Mouse (Mus musculus): Measurements from ENCODE around the gene Leng1. TPM values are rescaled to one million over a fixed set of nuclear protein-coding genes. Genes with fewer than 3 reads are reported as not detected.
"Not testable (repeated sequence)": the region's sequence is repeated elsewhere in the genome, so short reads cannot be mapped to it uniquely, and the experiment has no call there.

Leng1 gene
- 9.5 TPM for polyA plus RNA-seq (2012; fragmentation: generic; extraction: Trizol)

- no peaks in the 10 kb centered on the region for H3K27me3 ChIP-seq (ENCODE audit: control insufficient read depth, insufficient read depth, insufficient read length)
- H3K79me2 ChIP-seq (ENCODE audit: control insufficient read depth, insufficient read depth): peaks cover 13% of the 10 kb centered on the region
- no peak for TF ChIP-seq REST (IDR thresholded peaks at IDR 0.05; ENCODE audit: insufficient read depth, insufficient read length)
- no peak for TF ChIP-seq TCF3 (IDR thresholded peaks at IDR 0.05; ENCODE audit: insufficient read length, low read depth)
- no peak for TF ChIP-seq CEBPB (IDR thresholded peaks at IDR 0.05; ENCODE audit: insufficient read depth, poor library complexity, severe bottlenecking)
- TF ChIP-seq E2F4 (IDR thresholded peaks at IDR 0.05; ENCODE audit: insufficient read depth): no peak
- no peak for TF ChIP-seq MAX (IDR thresholded peaks at IDR 0.05; ENCODE audit: low read depth)
- TF ChIP-seq POLR2AphosphoS2 (IDR thresholded peaks at IDR 0.05; ENCODE audit: insufficient read length, low read depth): peak; percentile 97
- TF ChIP-seq MYOG (IDR thresholded peaks at IDR 0.05; ENCODE audit: control insufficient read depth in 1 of 3, insufficient read depth in 1 of 3, insufficient read length in 2 of 3, low read depth in 2 of 3): no peak
- TF ChIP-seq TCF12 (IDR thresholded peaks at IDR 0.05; ENCODE audit: insufficient read depth, poor library complexity, severe bottlenecking): no peak
- no peak for TF ChIP-seq MYOD1 (IDR thresholded peaks at IDR 0.05; ENCODE audit: control insufficient read depth in 1 of 3, insufficient read length in 2 of 3, low read depth in 2 of 3)
- peak; percentile 95 for TF ChIP-seq POLR2A (IDR thresholded peaks at IDR 0.05; ENCODE audit: insufficient read length, low read depth)
- peak; percentile 50 for TF ChIP-seq SRF (IDR thresholded peaks at IDR 0.05; ENCODE audit: control insufficient read depth, insufficient read length, low read depth)
- no peak for TF ChIP-seq USF1 (IDR thresholded peaks at IDR 0.05; ENCODE audit: low read depth)
- H3ac ChIP-seq (ENCODE audit: control insufficient read depth, insufficient read length): peak within 1 kb of the TSS; percentile 3
- H3K4me3 ChIP-seq: peak within 1 kb of the TSS; percentile 45
- peak within 1 kb of the TSS; percentile 90 for H3K4me2 ChIP-seq (ENCODE audit: low read depth)
- H3K36me3 ChIP-seq (ENCODE audit: control insufficient read depth, insufficient read depth): peaks cover 15% of the 10 kb centered on the region
Observed at GRCm38 (mm10) chr7:3665215-3666114, at the start of gene Leng1. TSS of gene Leng1 (minus strand) at chr7:3665840.

- Histone ChIP-seq H3K79me2 (ENCODE audit: control insufficient read depth, insufficient read depth) (no peaks in the 10 kb centered on the region), H3K27me3 (ENCODE audit: control insufficient read depth, insufficient read depth, insufficient read length) (no peaks in the 10 kb centered on the region), H3K36me3 (ENCODE audit: control insufficient read depth, insufficient read depth) (no peaks in the 10 kb centered on the region), H3K4me3 (no peak overlapping the region), H3ac (ENCODE audit: control insufficient read depth, insufficient read length) (no peak overlapping the region), H3K4me2 (ENCODE audit: low read depth) (no peak overlapping the region)
- TF ChIP-seq MAX (IDR thresholded peaks at IDR 0.05; ENCODE audit: low read depth) (no peak), POLR2A (IDR thresholded peaks at IDR 0.05; ENCODE audit: insufficient read length, low read depth) (no peak), USF1 (IDR thresholded peaks at IDR 0.05; ENCODE audit: low read depth) (no peak), POLR2AphosphoS2 (IDR thresholded peaks at IDR 0.05; ENCODE audit: insufficient read length, low read depth) (no peak), CEBPB (IDR thresholded peaks at IDR 0.05; ENCODE audit: insufficient read depth, poor library complexity, severe bottlenecking) (no peak), E2F4 (IDR thresholded peaks at IDR 0.05; ENCODE audit: insufficient read depth) (no peak), REST (IDR thresholded peaks at IDR 0.05; ENCODE audit: insufficient read depth, insufficient read length) (no peak), MYOD1 (IDR thresholded peaks at IDR 0.05; ENCODE audit: control insufficient read depth in 1 of 3, insufficient read length in 2 of 3, low read depth in 2 of 3) (no peak), SRF (IDR thresholded peaks at IDR 0.05; ENCODE audit: control insufficient read depth, insufficient read length, low read depth) (no peak), MYOG (IDR thresholded peaks at IDR 0.05; ENCODE audit: control insufficient read depth in 1 of 3, insufficient read depth in 1 of 3, insufficient read length in 2 of 3, low read depth in 2 of 3) (no peak), TCF12 (IDR thresholded peaks at IDR 0.05; ENCODE audit: insufficient read depth, poor library complexity, severe bottlenecking) (no peak), TCF3 (IDR thresholded peaks at IDR 0.05; ENCODE audit: insufficient read length, low read depth) (no peak)
Observed at GRCm38 (mm10) chr7:3715249-3715648, 49.6 kb upstream of the Leng1 start.

GRCm38 (mm10) chr7:3712264-3712942 is 46.8 kb upstream of the Leng1 start:
- no peak overlapping the region for H3ac ChIP-seq (ENCODE audit: control insufficient read depth, insufficient read length)
- H3K27me3 ChIP-seq (ENCODE audit: control insufficient read depth, insufficient read depth, insufficient read length): no peaks in the 10 kb centered on the region
- H3K36me3 ChIP-seq (ENCODE audit: control insufficient read depth, insufficient read depth): peaks cover 6% of the 10 kb centered on the region
- TF ChIP-seq REST (IDR thresholded peaks at IDR 0.05; ENCODE audit: insufficient read depth, insufficient read length): no peak
- TF ChIP-seq MYOD1 (IDR thresholded peaks at IDR 0.05; ENCODE audit: control insufficient read depth in 1 of 3, insufficient read length in 2 of 3, low read depth in 2 of 3): no peak
- TF ChIP-seq MAX (IDR thresholded peaks at IDR 0.05; ENCODE audit: low read depth): no peak
- no peak for TF ChIP-seq POLR2A (IDR thresholded peaks at IDR 0.05; ENCODE audit: insufficient read length, low read depth)
- TF ChIP-seq POLR2AphosphoS2 (IDR thresholded peaks at IDR 0.05; ENCODE audit: insufficient read length, low read depth): no peak
- no peak for TF ChIP-seq TCF12 (IDR thresholded peaks at IDR 0.05; ENCODE audit: insufficient read depth, poor library complexity, severe bottlenecking)
- TF ChIP-seq TCF3 (IDR thresholded peaks at IDR 0.05; ENCODE audit: insufficient read length, low read depth): no peak
- TF ChIP-seq CEBPB (IDR thresholded peaks at IDR 0.05; ENCODE audit: insufficient read depth, poor library complexity, severe bottlenecking): no peak
- TF ChIP-seq SRF (IDR thresholded peaks at IDR 0.05; ENCODE audit: control insufficient read depth, insufficient read length, low read depth): no peak
- no peak for TF ChIP-seq MYOG (IDR thresholded peaks at IDR 0.05; ENCODE audit: control insufficient read depth in 1 of 3, insufficient read depth in 1 of 3, insufficient read length in 2 of 3, low read depth in 2 of 3)
- no peak for TF ChIP-seq USF1 (IDR thresholded peaks at IDR 0.05; ENCODE audit: low read depth)
- TF ChIP-seq E2F4 (IDR thresholded peaks at IDR 0.05; ENCODE audit: insufficient read depth): no peak
- H3K4me2 ChIP-seq (ENCODE audit: low read depth): no peak overlapping the region
- no peak overlapping the region for H3K4me3 ChIP-seq
- H3K79me2 ChIP-seq (ENCODE audit: control insufficient read depth, insufficient read depth): no peaks in the 10 kb centered on the region

GRCm38 (mm10) chr7:3709000-3709399 is 43.4 kb upstream of the Leng1 start:
- H3K36me3 ChIP-seq (ENCODE audit: control insufficient read depth, insufficient read depth): peaks cover 18% of the 10 kb centered on the region
- H3ac ChIP-seq (ENCODE audit: control insufficient read depth, insufficient read length): no peak overlapping the region
- peaks cover 15% of the 10 kb centered on the region for H3K79me2 ChIP-seq (ENCODE audit: control insufficient read depth, insufficient read depth)
- H3K27me3 ChIP-seq (ENCODE audit: control insufficient read depth, insufficient read depth, insufficient read length): no peaks in the 10 kb centered on the region
- no peak overlapping the region for H3K4me2 ChIP-seq (ENCODE audit: low read depth)
- no peak overlapping the region for H3K4me3 ChIP-seq
- peak; percentile 47 for TF ChIP-seq POLR2AphosphoS2 (IDR thresholded peaks at IDR 0.05; ENCODE audit: insufficient read length, low read depth)
- no peak for TF ChIP-seq MAX (IDR thresholded peaks at IDR 0.05; ENCODE audit: low read depth)

GRCm38 (mm10) chr7:3708447-3708980 is 42.9 kb upstream of the Leng1 start:
- Histone ChIP-seq H3K79me2 (ENCODE audit: control insufficient read depth, insufficient read depth) (peaks cover 15% of the 10 kb centered on the region), H3K36me3 (ENCODE audit: control insufficient read depth, insufficient read depth) (peaks cover 18% of the 10 kb centered on the region)
- not testable (repeated sequence) for H3ac ChIP-seq (ENCODE audit: control insufficient read depth, insufficient read length); H3K27me3 ChIP-seq (ENCODE audit: control insufficient read depth, insufficient read depth, insufficient read length); H3K4me3 ChIP-seq; H3K4me2 ChIP-seq (ENCODE audit: low read depth)
